Mouse (Mus musculus) retina, embryonic 14.5 days (tissue): ENCODE measurements around the gene Htr1d.

Experiments
- DNase-seq: peaks from one replicate; pipeline ENCODE4 v3.0.0-alpha.2; 2015; ENCODE audit warnings: low spot score

Htr1d gene

GRCm38 (mm10) chr4:136423224-136423623, at the start of gene Htr1d:
Gene Htr1d, plus strand, starts transcription at chr4:136423524.
- DNase-seq: no peak

- no peak for DNase-seq
Measured at GRCm38 (mm10) chr4:136377001-136377400, 46.3 kb upstream of the Htr1d start.

- DNase-seq: no peak
Measured at GRCm38 (mm10) chr4:136383052-136383451, 40.3 kb upstream of the Htr1d start.

GRCm38 (mm10) chr4:136383839-136384238, 39.5 kb upstream of the Htr1d start:
- no peak for DNase-seq

GRCm38 (mm10) chr4:136387261-136387660, 36.1 kb upstream of the Htr1d start:
- peak; percentile 35 for DNase-seq

GRCm38 (mm10) chr4:136401806-136402205, 21.5 kb upstream of the Htr1d start:
- DNase-seq: no peak

- DNase-seq: peak; percentile 49
Measured at GRCm38 (mm10) chr4:136407831-136408230, 15.5 kb upstream of the Htr1d start.

GRCm38 (mm10) chr4:136411995-136412765, 11.1 kb upstream of the Htr1d start:
- DNase-seq: no peak

GRCm38 (mm10) chr4:136415477-136415876, 7.8 kb upstream of the Htr1d start:
- DNase-seq: no peak

- DNase-seq: peak; percentile 51
Measured at GRCm38 (mm10) chr4:136418962-136419361, 4.4 kb upstream of the Htr1d start.

- DNase-seq: peak; percentile 59
Measured at GRCm38 (mm10) chr4:136419386-136419785, 3.9 kb upstream of the Htr1d start.

GRCm38 (mm10) chr4:136424120-136424999, 1.0 kb downstream of the Htr1d start:
- peak; percentile 40 for DNase-seq

GRCm38 (mm10) chr4:136425000-136425288, 1.6 kb downstream of the Htr1d start:
- peak; percentile 32 for DNase-seq

GRCm38 (mm10) chr4:136430609-136431375, 7.5 kb downstream of the Htr1d start:
- no peak for DNase-seq

- peak; percentile 96 for DNase-seq
Measured at GRCm38 (mm10) chr4:136431376-136431693, 8.0 kb downstream of the Htr1d start.

GRCm38 (mm10) chr4:136434029-136434428, 10.7 kb downstream of the Htr1d start:
- no peak for DNase-seq

GRCm38 (mm10) chr4:136439106-136439505, 15.8 kb downstream of the Htr1d start:
- no peak for DNase-seq

- DNase-seq: no peak
Measured at GRCm38 (mm10) chr4:136441354-136442043, 18.2 kb downstream of the Htr1d start.

GRCm38 (mm10) chr4:136444561-136444960, 21.2 kb downstream of the Htr1d start:
- DNase-seq: no peak

GRCm38 (mm10) chr4:136449795-136450194, 26.5 kb downstream of the Htr1d start:
- no peak for DNase-seq

- DNase-seq: no peak
Measured at GRCm38 (mm10) chr4:136450271-136450670, 26.9 kb downstream of the Htr1d start.

- DNase-seq: no peak
Measured at GRCm38 (mm10) chr4:136451564-136451963, 28.2 kb downstream of the Htr1d start.
